Mouse (Mus musculus): ENCODE results near the gene Tes3-ps.

Gene Tes3-ps

GRCm38 (mm10) chr13:49492376-49493368 is at the start of gene Tes3-ps:
Gene Tes3-ps, plus strand, starts transcription at chr13:49493318.
- DNase-seq (ENCODE audit: low spot score) = no peak

- no peak for DNase-seq (ENCODE audit: low spot score)
Observed at GRCm38 (mm10) chr13:49444451-49444850, 48.7 kb upstream of the Tes3-ps start.

DNA sequence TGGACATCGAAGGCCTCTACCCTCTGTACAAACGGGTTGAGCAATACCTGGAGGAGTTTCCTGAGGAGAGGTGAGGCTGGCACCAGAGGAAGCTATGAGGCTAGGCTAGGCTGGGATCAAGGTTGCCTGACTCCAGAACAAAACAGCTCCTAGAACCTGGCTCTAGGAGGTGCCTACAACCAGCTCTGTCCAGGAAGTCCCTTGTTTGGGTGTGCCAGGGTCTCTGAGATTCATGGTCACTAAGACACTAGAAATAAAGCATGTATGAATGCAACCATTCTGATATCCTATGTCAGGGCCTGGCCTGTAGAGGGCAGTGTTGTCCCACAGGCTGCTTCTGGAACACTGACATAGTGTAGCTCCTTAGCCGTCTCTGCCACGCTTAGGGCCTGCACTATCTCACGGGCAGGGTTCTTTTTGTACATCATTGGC is 43.8 kb upstream of the Tes3-ps start:
- peak; percentile 85 for DNase-seq (ENCODE audit: low spot score)

DNA sequence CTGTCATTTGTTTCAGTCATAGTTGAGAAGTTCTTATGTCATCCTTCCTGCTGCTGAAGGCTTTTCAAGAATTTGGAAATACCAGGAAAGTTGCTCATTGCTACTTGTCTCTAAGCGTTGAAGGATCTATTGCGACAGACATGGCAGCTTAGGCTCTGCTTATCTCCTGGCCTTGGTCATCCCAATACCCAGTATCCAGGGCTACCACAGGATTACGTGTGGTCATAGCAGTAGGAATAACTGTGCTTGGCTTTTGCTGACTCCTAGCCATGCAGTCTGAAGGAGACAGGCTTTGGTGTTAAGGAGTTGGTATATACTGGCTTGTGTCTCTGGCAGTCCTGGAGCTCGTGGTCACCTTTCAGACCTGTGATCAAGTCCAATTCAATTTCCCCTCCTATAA is 32.8 kb upstream of the Tes3-ps start:
- DNase-seq (ENCODE audit: low spot score) = no peak

DNA sequence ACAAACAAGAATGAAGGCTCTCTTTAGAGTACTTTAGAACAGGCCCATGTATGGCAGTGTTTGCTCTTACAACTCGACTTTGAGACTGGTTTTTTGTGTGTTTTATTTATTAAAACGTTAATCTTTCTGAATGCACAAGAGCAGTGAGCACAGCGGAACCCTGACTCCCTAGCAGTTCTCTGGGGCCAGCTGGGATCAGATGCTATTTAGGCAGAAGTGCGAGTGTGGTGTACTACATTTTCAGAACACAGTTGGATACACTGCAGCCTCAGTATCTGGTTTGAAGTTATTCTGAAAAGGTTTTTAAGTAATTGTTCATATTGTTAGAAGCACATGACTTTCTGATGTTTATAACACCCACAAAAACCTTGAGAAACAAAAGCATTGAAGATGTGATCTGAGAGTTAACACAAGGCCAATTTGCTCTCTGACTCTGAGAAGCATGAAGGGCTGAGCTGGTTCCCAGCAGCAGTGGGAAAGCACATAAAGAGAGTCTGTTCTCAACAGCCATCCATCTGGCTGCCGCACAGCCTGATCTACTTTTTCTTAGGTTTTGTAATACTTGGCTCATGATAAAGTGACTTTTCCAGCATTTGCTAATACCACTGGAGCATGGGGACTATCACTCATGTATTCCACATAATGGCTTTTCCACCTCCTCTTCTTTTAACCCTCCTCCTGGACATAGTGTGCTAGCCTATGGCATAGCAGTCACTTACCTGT is 32.3 kb upstream of the Tes3-ps start:
- no peak for DNase-seq (ENCODE audit: low spot score)

GRCm38 (mm10) chr13:49461458-49462132 is 31.5 kb upstream of the Tes3-ps start:
- DNase-seq (ENCODE audit: low spot score) = no peak

- no peak for DNase-seq (ENCODE audit: low spot score)
Observed at GRCm38 (mm10) chr13:49462921-49463320, 30.2 kb upstream of the Tes3-ps start.

- no peak for DNase-seq (ENCODE audit: low spot score)
Observed at GRCm38 (mm10) chr13:49465875-49466274, 27.2 kb upstream of the Tes3-ps start.

- DNase-seq (ENCODE audit: low spot score) = peak; percentile 72
Observed at GRCm38 (mm10) chr13:49466393-49467075, 26.6 kb upstream of the Tes3-ps start.

- no peak for DNase-seq (ENCODE audit: low spot score)
Observed at GRCm38 (mm10) chr13:49467585-49467984, 25.5 kb upstream of the Tes3-ps start.

DNA sequence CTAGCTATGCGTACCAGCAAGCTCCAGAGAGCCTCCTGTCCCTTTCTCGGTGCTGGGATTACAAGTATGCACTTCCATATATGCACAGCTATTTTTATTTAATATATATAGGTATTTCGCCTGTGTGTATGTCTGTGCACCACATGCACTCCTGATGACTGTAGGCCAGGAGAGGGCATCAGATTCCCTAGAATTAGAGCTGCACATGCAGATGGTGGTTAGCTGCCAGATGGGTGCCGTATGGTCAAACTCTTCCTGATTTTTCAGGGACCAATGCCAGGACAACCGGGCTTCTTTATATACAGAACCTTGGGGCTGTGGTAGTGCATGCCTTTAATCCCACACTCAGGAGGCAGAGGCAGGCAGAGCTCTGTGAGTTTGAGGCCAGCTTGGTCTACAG is 24.1 kb upstream of the Tes3-ps start:
- no peak for DNase-seq (ENCODE audit: low spot score)

DNA sequence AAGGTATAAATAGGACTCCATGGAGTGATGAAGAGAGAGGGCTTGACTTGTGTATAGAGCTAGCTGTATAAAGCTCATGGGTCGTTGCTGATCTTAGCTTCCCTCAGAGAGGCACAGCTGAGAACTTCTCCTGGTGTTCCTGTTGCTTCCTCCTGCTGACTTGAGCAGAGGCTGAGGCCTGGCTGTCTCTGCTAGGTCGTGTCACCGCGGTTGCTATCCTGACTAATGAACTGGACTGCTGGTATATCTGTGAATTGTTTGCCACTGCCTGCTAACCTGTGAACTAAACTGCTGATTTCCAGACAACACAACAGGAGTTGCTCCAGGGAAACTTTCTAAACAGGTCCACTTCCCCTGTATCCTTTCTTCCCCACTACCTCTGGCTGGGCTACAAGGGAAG is 22.8 kb upstream of the Tes3-ps start:
- DNase-seq (ENCODE audit: low spot score) = no peak

- no peak for DNase-seq (ENCODE audit: low spot score)
Observed at GRCm38 (mm10) chr13:49470806-49471205, 22.3 kb upstream of the Tes3-ps start.

- no peak for DNase-seq (ENCODE audit: low spot score)
Observed at GRCm38 (mm10) chr13:49471981-49472675, 21.0 kb upstream of the Tes3-ps start.

GRCm38 (mm10) chr13:49472676-49473005 is 20.5 kb upstream of the Tes3-ps start:
- DNase-seq (ENCODE audit: low spot score) = no peak

GRCm38 (mm10) chr13:49477887-49478286 is 15.2 kb upstream of the Tes3-ps start:
- DNase-seq (ENCODE audit: low spot score) = no peak

GRCm38 (mm10) chr13:49478851-49479374 is 14.2 kb upstream of the Tes3-ps start:
- no peak for DNase-seq (ENCODE audit: low spot score)

- peak; percentile 53 for DNase-seq (ENCODE audit: low spot score)
Observed at GRCm38 (mm10) chr13:49479399-49479798, 13.7 kb upstream of the Tes3-ps start.

DNA sequence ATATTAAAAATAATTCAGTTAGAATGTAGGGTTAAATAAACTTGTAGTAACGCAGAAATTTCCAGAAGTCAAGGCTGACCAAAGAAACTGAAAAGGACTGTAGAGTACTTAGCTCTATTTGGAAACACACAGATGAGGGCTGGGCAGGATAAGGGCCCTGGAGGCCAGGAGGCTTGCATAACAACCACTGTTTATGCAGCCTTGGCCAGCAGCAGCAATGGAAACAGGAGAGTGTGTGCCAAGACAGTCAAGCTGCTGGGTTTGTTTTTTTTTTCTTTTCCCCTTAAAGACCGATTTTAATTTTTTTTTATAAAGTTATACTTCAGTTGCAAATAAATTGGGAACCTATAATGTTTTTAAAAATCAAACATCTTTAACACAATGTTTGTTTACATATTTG is 13.1 kb upstream of the Tes3-ps start:
- DNase-seq (ENCODE audit: low spot score) = peak; percentile 79

DNA sequence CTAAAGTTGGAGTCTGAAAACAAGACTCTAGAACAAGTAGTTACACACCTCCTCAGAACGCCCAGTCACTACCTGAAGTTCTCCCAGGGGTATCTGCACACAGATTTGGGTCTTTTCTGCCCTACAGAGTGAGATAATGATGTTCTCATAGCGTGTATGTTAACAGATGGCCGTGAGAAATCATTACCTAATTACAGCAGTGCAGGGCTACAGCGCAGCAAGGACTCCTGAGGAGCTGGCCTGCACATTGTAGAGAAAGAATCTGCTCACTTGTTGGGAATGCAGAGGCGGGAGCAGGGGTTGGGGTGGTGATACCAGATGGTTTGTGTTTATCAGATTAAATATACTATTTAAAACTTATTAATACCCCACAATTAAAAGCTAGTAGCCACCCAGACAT is 12.6 kb upstream of the Tes3-ps start:
- DNase-seq (ENCODE audit: low spot score) = no peak

GRCm38 (mm10) chr13:49485388-49485787 is 7.7 kb upstream of the Tes3-ps start:
- no peak for DNase-seq (ENCODE audit: low spot score)

Data from urinary bladder, postnatal 14 days (tissue).